Mouse (Mus musculus): ENCODE data around the gene Hist2h2ab. TPM values are rescaled to one million over a fixed set of nuclear protein-coding genes. Genes with fewer than 3 reads are reported as not detected.
"Not testable (repeated sequence)": the region's sequence is repeated elsewhere in the genome, so short reads cannot be mapped to it uniquely, and the experiment has no call there.

The Hist2h2ab gene
- polyA plus RNA-seq, 1 experiment from 2014 or later = 1.3 TPM

DNA sequence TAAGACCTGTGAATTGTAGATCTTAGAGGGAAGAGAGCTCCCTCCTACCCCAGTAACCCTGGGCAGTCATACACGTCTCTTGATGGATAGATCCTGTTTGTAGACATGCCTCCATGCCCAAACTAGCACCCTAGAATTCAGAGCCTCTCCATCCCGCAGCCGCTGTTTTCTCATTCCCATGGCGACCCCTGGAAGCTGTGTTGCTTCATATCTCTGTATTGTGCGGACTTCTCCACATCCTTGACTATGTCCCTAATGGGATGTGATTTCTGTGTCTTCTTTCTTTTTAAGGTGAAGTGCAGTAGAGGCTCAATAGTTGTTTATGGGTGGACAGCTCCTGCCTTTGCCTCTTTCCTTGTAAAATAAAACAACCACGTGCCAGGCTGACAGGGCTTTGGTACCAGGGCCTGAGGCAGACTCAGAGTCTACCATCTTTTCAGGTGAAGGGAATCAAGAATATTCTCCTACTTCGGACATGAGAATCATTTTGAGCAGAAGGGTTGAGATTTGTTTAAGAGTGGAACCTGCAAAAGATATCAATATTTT lies 44.8 kb downstream of the Hist2h2ab start:
- H3K27ac ChIP-seq (replicated peaks in 1 of 2; ENCODE audit: control insufficient read depth in 1 of 2, insufficient read depth in 1 of 2, low read depth in 2 of 2, low read length in 2 of 2) = peak overlapping the region; percentile 97 to 99
- H3K9me3 ChIP-seq (ENCODE audit: control insufficient read depth, low read length) = no peaks in the 10 kb centered on the region
- peak overlapping the region in 1 of 2 experiments; percentile 54; a peak in 2 of 4 replicates for H3K4me3 ChIP-seq (ENCODE audit: control insufficient read depth in 1 of 2, insufficient read depth in 1 of 2, low read depth in 1 of 2, low read length in 2 of 2)
- no peak for ATAC-seq (ENCODE audit: insufficient number of reproducible peaks, insufficient read depth, low FRiP score, low read depth)
- peak overlapping the region; percentile 82 for H3K9ac ChIP-seq (ENCODE audit: low read length)
- no peaks in the 10 kb centered on the region for H3K27me3 ChIP-seq (ENCODE audit: control insufficient read depth, insufficient read depth, low read length)
- peak overlapping the region; percentile 71 for H3K4me2 ChIP-seq (ENCODE audit: low read length)
- H3K36me3 ChIP-seq (ENCODE audit: control insufficient read depth, insufficient read depth, low read length) = no peaks in the 10 kb centered on the region
- 82% methylated on average over 7 of the region's 7 CpGs for WGBS
- peaks cover 13 to 19% of the 10 kb centered on the region in 2 experiments for H3K4me1 ChIP-seq (ENCODE audit: control insufficient read depth in 2 of 2, insufficient read depth in 2 of 2, low read length in 2 of 2)

DNA sequence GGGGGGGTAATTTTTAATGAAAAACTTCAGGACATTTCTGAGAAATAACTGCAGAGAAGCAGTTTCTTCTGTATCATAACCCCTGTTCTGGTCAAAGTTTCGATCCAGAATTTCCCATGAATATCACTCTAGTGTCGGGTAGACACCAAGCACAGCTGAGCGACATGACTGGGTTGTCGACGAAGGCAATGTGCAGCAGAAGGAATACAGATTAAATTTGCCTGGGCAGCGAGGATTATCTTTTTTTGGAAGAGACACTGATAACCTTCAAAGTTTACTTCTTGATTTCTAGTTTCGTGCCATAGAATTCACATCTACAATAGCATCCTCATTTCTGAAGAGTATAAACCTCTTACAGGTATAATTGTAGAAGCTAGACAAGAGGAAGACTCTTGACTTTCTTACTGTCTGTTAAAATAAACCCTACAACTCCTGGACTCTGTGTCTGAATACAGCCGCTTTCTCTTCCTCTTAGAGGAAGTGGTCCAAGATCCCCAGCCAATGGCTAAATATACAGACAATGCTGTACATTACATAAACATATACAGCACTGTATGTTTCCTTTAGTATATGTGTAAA lies 46.6 kb downstream of the Hist2h2ab start:
- H3K9ac ChIP-seq (ENCODE audit: low read length) = no peak overlapping the region
- H3K4me1 ChIP-seq (ENCODE audit: control insufficient read depth in 2 of 2, insufficient read depth in 2 of 2, low read length in 2 of 2) = peaks cover 15 to 19% of the 10 kb centered on the region in 2 experiments
- no peaks in the 10 kb centered on the region for H3K36me3 ChIP-seq (ENCODE audit: control insufficient read depth, insufficient read depth, low read length)
- 59% methylated on average over 8 of the region's 8 CpGs for WGBS
- no peak overlapping the region for H3K4me2 ChIP-seq (ENCODE audit: low read length)
- no peak overlapping the region for H3K4me3 ChIP-seq (ENCODE audit: control insufficient read depth in 1 of 2, insufficient read depth in 1 of 2, low read depth in 1 of 2, low read length in 2 of 2)
- H3K27me3 ChIP-seq (ENCODE audit: control insufficient read depth, insufficient read depth, low read length) = no peaks in the 10 kb centered on the region
- no peaks in the 10 kb centered on the region for H3K9me3 ChIP-seq (ENCODE audit: control insufficient read depth, low read length)
- ATAC-seq (ENCODE audit: insufficient number of reproducible peaks, insufficient read depth, low FRiP score, low read depth) = no peak
- no peak overlapping the region for H3K27ac ChIP-seq (replicated peaks in 1 of 2; ENCODE audit: control insufficient read depth in 1 of 2, insufficient read depth in 1 of 2, low read depth in 2 of 2, low read length in 2 of 2)

DNA sequence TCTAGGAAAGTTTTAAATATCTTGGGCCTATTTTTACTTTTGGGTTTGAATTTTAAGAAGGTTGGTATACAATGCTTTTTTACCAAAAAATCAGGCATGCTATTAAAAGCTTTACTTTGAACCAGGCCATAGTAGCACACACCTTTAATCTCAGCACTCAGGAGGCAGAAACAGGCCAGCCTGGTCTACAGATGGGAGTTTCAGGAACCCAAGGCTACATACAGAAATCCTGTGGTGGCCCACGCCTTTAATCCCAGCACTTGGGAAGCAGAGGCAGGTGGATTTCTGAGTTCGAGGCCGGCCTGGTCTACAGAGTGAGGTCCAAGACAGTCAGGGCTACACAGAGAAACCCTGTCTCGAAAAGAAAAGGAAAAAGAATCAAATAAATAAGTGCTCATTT lies 47.9 kb downstream of the Hist2h2ab start:
- Histone ChIP-seq H3K4me1 (ENCODE audit: control insufficient read depth in 2 of 2, insufficient read depth in 2 of 2, low read length in 2 of 2) (peaks cover 10 to 13% of the 10 kb centered on the region in 2 experiments), H3K27me3 (ENCODE audit: control insufficient read depth, insufficient read depth, low read length) (no peaks in the 10 kb centered on the region), H3K9me3 (ENCODE audit: control insufficient read depth, low read length) (no peaks in the 10 kb centered on the region), H3K9ac (ENCODE audit: low read length) (no peak overlapping the region), H3K27ac (replicated peaks in 1 of 2; ENCODE audit: control insufficient read depth in 1 of 2, insufficient read depth in 1 of 2, low read depth in 2 of 2, low read length in 2 of 2) (peak overlapping the region in 1 of 2 experiments; percentile 87; a peak in 2 of 4 replicates), H3K36me3 (ENCODE audit: control insufficient read depth, insufficient read depth, low read length) (no peaks in the 10 kb centered on the region), H3K4me2 (ENCODE audit: low read length) (peak overlapping the region; percentile 95; the same call in 1 of the 2 replicates), H3K4me3 (ENCODE audit: control insufficient read depth in 1 of 2, insufficient read depth in 1 of 2, low read depth in 1 of 2, low read length in 2 of 2) (no peak overlapping the region)
- WGBS = 80% methylated on average over 4 of the region's 4 CpGs
- no peak for ATAC-seq (ENCODE audit: insufficient number of reproducible peaks, insufficient read depth, low FRiP score, low read depth)

DNA sequence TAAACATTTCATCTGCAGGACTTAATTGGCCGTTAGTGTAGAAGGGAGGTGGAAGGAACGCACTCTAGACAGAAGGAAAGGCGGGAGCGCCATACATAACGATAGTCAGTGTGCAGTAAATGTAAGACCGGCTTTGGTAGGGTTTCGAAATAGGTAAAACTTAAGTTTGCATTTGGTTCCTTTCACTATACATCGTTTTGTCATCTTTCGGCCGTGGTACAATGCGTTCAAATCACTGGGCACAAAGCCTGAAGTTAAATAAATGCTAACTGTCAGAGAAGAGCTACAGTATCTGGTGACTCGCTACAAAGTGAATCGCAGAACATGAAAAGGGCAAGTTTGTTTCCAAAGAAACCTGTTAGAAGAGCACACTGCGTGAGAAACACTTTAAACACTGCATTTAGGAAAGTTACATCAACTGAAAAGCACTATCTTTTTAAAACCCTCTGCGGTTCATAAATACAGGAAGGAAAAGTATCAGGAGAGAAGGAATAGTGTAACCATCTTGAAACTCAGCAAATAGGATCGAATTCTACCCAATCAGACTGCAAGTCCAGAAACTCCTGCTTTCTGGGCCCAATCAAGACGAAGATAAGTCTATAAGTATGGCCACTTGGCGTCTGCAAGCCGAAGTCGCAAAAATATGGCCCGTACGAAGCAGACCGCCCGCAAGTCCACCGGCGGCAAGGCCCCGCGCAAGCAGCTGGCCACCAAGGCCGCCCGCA lies 48.5 kb downstream of the Hist2h2ab start, which contains the start of gene Hist2h3b:
Hist2h3b (plus strand) TSS at position 604 of the 725 bp plus-strand sequence.
- Histone ChIP-seq H3K36me3 (ENCODE audit: control insufficient read depth, insufficient read depth, low read length) (no peaks in the 10 kb centered on the region), H3K4me3 (ENCODE audit: control insufficient read depth in 1 of 2, insufficient read depth in 1 of 2, low read depth in 1 of 2, low read length in 2 of 2) (peak within 1 kb of the TSS; percentile 49 to 53), H3K27me3 (ENCODE audit: control insufficient read depth, insufficient read depth, low read length) (no peaks in the 10 kb centered on the region), H3K9ac (ENCODE audit: low read length) (peak within 1 kb of the TSS; percentile 79), H3K4me1 (ENCODE audit: control insufficient read depth in 2 of 2, insufficient read depth in 2 of 2, low read length in 2 of 2) (peaks cover 10 to 13% of the 10 kb centered on the region in 2 experiments), H3K4me2 (ENCODE audit: low read length) (peak within 1 kb of the TSS; percentile 95), H3K9me3 (ENCODE audit: control insufficient read depth, low read length) (no peaks in the 10 kb centered on the region), H3K27ac (replicated peaks in 1 of 2; ENCODE audit: control insufficient read depth in 1 of 2, insufficient read depth in 1 of 2, low read depth in 2 of 2, low read length in 2 of 2) (peak within 1 kb of the TSS; percentile 87 to 95)
- peak; percentile 60 for ATAC-seq (ENCODE audit: insufficient number of reproducible peaks, insufficient read depth, low FRiP score, low read depth)
- WGBS = 28% methylated on average over 28 of the region's 30 CpGs

DNA sequence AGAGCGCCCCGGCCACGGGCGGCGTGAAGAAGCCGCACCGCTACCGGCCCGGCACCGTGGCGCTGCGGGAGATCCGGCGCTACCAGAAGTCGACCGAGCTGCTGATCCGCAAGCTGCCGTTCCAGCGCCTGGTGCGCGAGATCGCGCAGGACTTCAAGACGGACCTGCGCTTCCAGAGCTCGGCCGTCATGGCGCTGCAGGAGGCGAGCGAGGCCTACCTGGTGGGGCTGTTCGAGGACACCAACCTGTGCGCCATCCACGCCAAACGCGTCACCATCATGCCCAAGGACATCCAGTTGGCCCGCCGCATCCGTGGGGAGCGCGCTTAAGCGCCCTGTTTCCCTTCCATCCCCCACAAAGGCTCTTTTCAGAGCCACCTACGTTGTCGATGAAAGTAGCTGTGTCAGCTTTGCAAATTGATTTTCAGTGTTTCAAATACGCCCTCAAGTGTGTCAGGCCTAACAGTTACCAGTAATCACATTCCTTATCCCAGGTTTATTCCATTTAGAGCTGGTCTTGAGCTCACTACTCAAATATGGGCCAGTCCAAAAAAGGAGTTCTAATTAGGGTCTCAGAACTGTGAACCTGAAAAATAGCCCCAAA lies 49.2 kb downstream of the Hist2h2ab start:
- Histone ChIP-seq H3K9ac (ENCODE audit: low read length) (peak overlapping the region; percentile 79), H3K4me2 (ENCODE audit: low read length) (peak overlapping the region; percentile 95), H3K4me1 (ENCODE audit: control insufficient read depth in 2 of 2, insufficient read depth in 2 of 2, low read length in 2 of 2) (peaks cover 7 to 13% of the 10 kb centered on the region in 2 experiments), H3K4me3 (ENCODE audit: control insufficient read depth in 1 of 2, insufficient read depth in 1 of 2, low read depth in 1 of 2, low read length in 2 of 2) (peak overlapping the region; percentile 49 to 53), H3K27ac (replicated peaks in 1 of 2; ENCODE audit: control insufficient read depth in 1 of 2, insufficient read depth in 1 of 2, low read depth in 2 of 2, low read length in 2 of 2) (peak overlapping the region; percentile 87 to 95)
- ATAC-seq (ENCODE audit: insufficient number of reproducible peaks, insufficient read depth, low FRiP score, low read depth) = 0 out of 2 replicates have a peak, but pooled peaks have one; percentile 11
- 2% methylated on average over 9 of the region's 44 CpGs for WGBS
- H3K9me3 ChIP-seq (ENCODE audit: control insufficient read depth, low read length); H3K27me3 ChIP-seq (ENCODE audit: control insufficient read depth, insufficient read depth, low read length); H3K36me3 ChIP-seq (ENCODE audit: control insufficient read depth, insufficient read depth, low read length): not testable (repeated sequence)

Small RNA genes within 50 kb of the gene (microRNA-seq; reads per million reads assigned to microRNA genes)
- gene Gm44492 = not detected
- gene Gm47311 = not detected
- not detected for gene Gm47313

Other genes with a start within 250 kb of the Hist2h2ab start
- 65.0 and 73.7 TPM in 2 replicates for gene Plekho1, start 223.9 kb upstream of the Hist2h2ab start, polyA plus RNA-seq (2014; fragmentation: Nextera tagmentation; extraction: Ambion mirVana)
- gene Vps45, start 161.4 kb upstream of the Hist2h2ab start, polyA plus RNA-seq (2014; fragmentation: Nextera tagmentation; extraction: Ambion mirVana) = 22.8 and 24.4 TPM in 2 replicates
- 12.6 and 16.2 TPM in 2 replicates for gene Otud7b, start 115.3 kb upstream of the Hist2h2ab start, polyA plus RNA-seq (2014; fragmentation: Nextera tagmentation; extraction: Ambion mirVana)
- gene Mtmr11, start 57.9 kb upstream of the Hist2h2ab start, polyA plus RNA-seq (2014; fragmentation: Nextera tagmentation; extraction: Ambion mirVana) = 7.7 and 7.9 TPM in 2 replicates
- gene Sf3b4, start 47.5 kb upstream of the Hist2h2ab start, polyA plus RNA-seq (2014; fragmentation: Nextera tagmentation; extraction: Ambion mirVana) = 83.7 and 88.8 TPM in 2 replicates
- gene Sv2a, start 38.7 kb upstream of the Hist2h2ab start, polyA plus RNA-seq (2014; fragmentation: Nextera tagmentation; extraction: Ambion mirVana) = 10.8 and 12.0 TPM in 2 replicates
- gene Bola1, start 156 bp upstream of the Hist2h2ab start, polyA plus RNA-seq (2014; fragmentation: Nextera tagmentation; extraction: Ambion mirVana) = 50.2 and 56.1 TPM in 2 replicates
- gene Hist2h2ac, start 1.0 kb downstream of the Hist2h2ab start, polyA plus RNA-seq (2014; fragmentation: Nextera tagmentation; extraction: Ambion mirVana) = 3.2 and 4.7 TPM in 2 replicates
- gene Hist2h2be, start 1.3 kb downstream of the Hist2h2ab start, polyA plus RNA-seq (2014; fragmentation: Nextera tagmentation; extraction: Ambion mirVana) = 6.8 and 7.6 TPM in 2 replicates
- gene Hist2h3c2, start 19.3 kb downstream of the Hist2h2ab start, polyA plus RNA-seq (2014; fragmentation: Nextera tagmentation; extraction: Ambion mirVana) = 3.2 and 6.4 TPM in 2 replicates
- gene Hist2h2aa2, start 20.4 kb downstream of the Hist2h2ab start, polyA plus RNA-seq (2014; fragmentation: Nextera tagmentation; extraction: Ambion mirVana) = 34.6 and 35.8 TPM in 2 replicates
- gene Hist2h2aa1, start 25.6 kb downstream of the Hist2h2ab start, polyA plus RNA-seq (2014; fragmentation: Nextera tagmentation; extraction: Ambion mirVana) = 22.5 and 26.3 TPM in 2 replicates
- gene Hist2h3c1, start 26.8 kb downstream of the Hist2h2ab start, polyA plus RNA-seq (2014; fragmentation: Nextera tagmentation; extraction: Ambion mirVana) = 1.2 TPM in 1 of 2 replicates, not detected in the other
- gene Hist2h4, start 43.4 kb downstream of the Hist2h2ab start, polyA plus RNA-seq (2014; fragmentation: Nextera tagmentation; extraction: Ambion mirVana) = 3.4 and 5.0 TPM in 2 replicates
- 26.9 and 32.0 TPM in 2 replicates for gene Hist2h3b, start 48.8 kb downstream of the Hist2h2ab start, polyA plus RNA-seq (2014; fragmentation: Nextera tagmentation; extraction: Ambion mirVana)
- 4.0 and 7.9 TPM in 2 replicates for gene Hist2h2bb, start 49.9 kb downstream of the Hist2h2ab start, polyA plus RNA-seq (2014; fragmentation: Nextera tagmentation; extraction: Ambion mirVana)
- gene Fcgr1, start 74.1 kb downstream of the Hist2h2ab start, polyA plus RNA-seq (2014; fragmentation: Nextera tagmentation; extraction: Ambion mirVana) = 2.1 and 3.2 TPM in 2 replicates
- 0.66 and 1.0 TPM in 2 replicates for gene BC107364, start 232.4 kb downstream of the Hist2h2ab start, polyA plus RNA-seq (2014; fragmentation: Nextera tagmentation; extraction: Ambion mirVana)